Mouse (Mus musculus): ENCODE results near the gene Hemgn.

Hemgn gene

GRCm38 (mm10) chr4:46356351-46357133, 56.8 kb downstream of the Hemgn start:
- peak; percentile 80 to 85 for DNase-seq

GRCm38 (mm10) chr4:46353045-46353444, 60.3 kb downstream of the Hemgn start:
- no peak for DNase-seq

- DNase-seq, result no peak
These were observed 63.8 kb downstream of the Hemgn start for GRCm38 (mm10) chr4:46349530-46349929.

GRCm38 (mm10) chr4:46348897-46349296, 64.4 kb downstream of the Hemgn start:
- no peak for DNase-seq

DNA sequence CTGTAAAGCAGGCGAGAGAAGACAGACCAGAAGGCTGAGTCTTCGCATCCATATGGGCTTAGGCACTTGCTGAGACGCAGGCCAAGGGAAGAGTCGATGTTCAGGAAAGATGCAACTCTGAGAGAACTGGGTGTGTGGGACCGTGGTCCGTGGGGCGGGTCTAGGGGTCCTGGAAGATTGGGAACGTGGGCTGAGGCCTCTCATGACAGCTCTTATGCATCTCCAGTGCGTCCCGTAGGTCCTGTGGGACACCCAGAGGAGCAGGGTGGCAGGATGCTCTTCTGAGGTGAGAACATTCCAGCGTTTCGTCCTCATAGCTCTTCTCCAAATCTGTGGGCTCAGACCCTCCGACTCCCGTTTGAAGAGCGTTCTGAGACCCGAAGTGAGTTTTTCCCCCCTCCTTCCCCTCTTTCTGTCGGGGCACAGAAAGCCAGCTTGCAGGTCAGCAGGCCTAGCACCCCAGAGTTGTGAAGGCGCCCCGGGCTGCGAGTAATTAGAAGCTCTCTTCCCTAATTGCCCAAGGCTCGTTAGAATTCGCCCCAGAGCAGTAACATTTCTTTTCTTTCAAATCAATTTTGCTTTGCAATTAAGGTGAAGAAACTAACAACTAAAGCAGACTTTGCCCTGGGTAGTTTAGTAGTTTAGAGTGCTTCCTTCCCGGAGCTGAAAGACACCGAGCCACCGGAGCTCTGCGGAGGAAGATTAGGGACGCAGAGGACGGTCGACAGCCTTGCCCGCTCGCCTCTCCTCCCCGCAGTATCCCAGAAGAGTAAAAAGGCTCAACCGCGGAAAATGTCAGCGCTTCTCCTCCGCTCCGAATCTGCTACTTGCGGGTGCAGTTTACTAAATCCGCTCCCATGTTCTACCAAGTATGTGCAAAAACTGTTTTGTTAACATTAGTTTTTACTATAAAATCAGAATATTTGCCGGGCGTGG, 65.5 kb downstream of the Hemgn start:
- DNase-seq, result no peak

- no peak for DNase-seq
These were observed 66.2 kb downstream of the Hemgn start for GRCm38 (mm10) chr4:46347141-46347540.

DNA sequence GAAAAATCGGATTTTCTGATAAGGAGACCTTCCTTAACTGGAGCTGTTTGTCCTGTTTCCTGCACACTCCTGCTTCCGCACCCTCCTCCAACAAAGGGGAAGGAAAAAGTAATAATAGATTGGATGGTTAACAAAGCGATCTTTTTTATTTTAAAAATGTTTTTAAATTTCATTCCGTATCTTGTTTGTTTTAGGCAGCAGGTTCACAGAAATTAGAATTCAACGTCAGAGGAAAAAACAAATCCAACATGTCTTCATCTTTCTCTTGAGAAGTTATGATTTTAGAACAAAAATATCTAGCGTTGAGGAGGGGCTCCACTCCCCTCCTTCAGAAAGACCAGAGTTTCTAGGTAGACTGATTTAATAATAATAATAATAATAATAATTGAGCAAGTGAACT, 67.1 kb downstream of the Hemgn start:
- DNase-seq, result no peak

- DNase-seq, result no peak
These were observed 67.6 kb downstream of the Hemgn start for GRCm38 (mm10) chr4:46345773-46346100.

GRCm38 (mm10) chr4:46345056-46345772, 68.1 kb downstream of the Hemgn start:
- DNase-seq, result no peak

GRCm38 (mm10) chr4:46344288-46344687, 69.0 kb downstream of the Hemgn start:
- DNase-seq, result peak; percentile 30 to 32

Data from cerebellum, postnatal 10 days (tissue).